Mouse (Mus musculus) liver, adult 2 months (tissue): Measurements from ENCODE around the gene 1700066M21Rik. TPM values are rescaled to one million over a fixed set of nuclear protein-coding genes. Genes with fewer than 3 reads are reported as not detected.

Experiments used
- DNase-seq: peaks from one replicate; pipeline ENCODE4 v3.0.0-alpha.2; 2011; ENCODE audit warnings: low read depth, low spot score; ENCODE audit errors: extremely low read depth
- H3K27ac ChIP-seq: fragments of 200-500 bp; replicated peaks from 2 replicates; pipeline ENCODE4 v1.5.1; 2012; ENCODE audit warnings: low read depth, mild to moderate bottlenecking, control low read depth, inconsistent platforms, low read length; ENCODE audit not compliant: insufficient read depth
- H3K27me3 ChIP-seq: fragments of 200-500 bp; 2 replicates; pipeline ENCODE4 v1.6.1; 2012; ENCODE audit warnings: mild to moderate bottlenecking, moderate library complexity, low read length, inconsistent platforms; ENCODE audit not compliant: control insufficient read depth, insufficient read depth
- H3K36me3 ChIP-seq: fragments of 200-500 bp; 2 replicates; pipeline ENCODE4 v1.6.1; 2012; ENCODE audit warnings: low read length, inconsistent platforms; ENCODE audit not compliant: control insufficient read depth, insufficient read depth
- H3K4me1 ChIP-seq: fragments of 200-500 bp; 2 replicates; pipeline ENCODE4 v1.6.1; 2011; ENCODE audit warnings: low read length; ENCODE audit not compliant: control insufficient read depth, insufficient read depth
- H3K4me3 ChIP-seq: fragments of 200-500 bp; 2 replicates; pipeline ENCODE4 v1.5.1; 2011; ENCODE audit warnings: low read depth, mild to moderate bottlenecking, control low read depth, low read length, moderate library complexity; ENCODE audit not compliant: insufficient read depth
- H3K79me2 ChIP-seq: fragments of 200-500 bp; 2 replicates; pipeline ENCODE4 v1.6.1; 2012; ENCODE audit warnings: inconsistent platforms, mild to moderate bottlenecking, low read length, moderate library complexity; ENCODE audit not compliant: control insufficient read depth, insufficient read depth
- H3K9ac ChIP-seq: fragments of 200-500 bp; 2 replicates; pipeline ENCODE4 v1.6.1; 2012; ENCODE audit warnings: low read depth, mild to moderate bottlenecking, control low read depth, inconsistent platforms, low read length
- CTCF ChIP-seq: fragments of 200-500 bp; IDR thresholded peaks from 2 replicates; pipeline ENCODE4 v1.5.1; 2011; ENCODE audit warnings: low read depth, low read length, control low read depth
- POLR2A ChIP-seq: fragments of 200-500 bp; IDR thresholded peaks from 2 replicates; pipeline ENCODE4 v1.6.1; 2011; ENCODE audit warnings: low read length, control low read depth; ENCODE audit not compliant: insufficient read depth; ENCODE audit errors: extremely low read depth
- WGBS: fragments of 180-500 bp; shearing (Covaris S2); methylation state at CpG from one replicate; pipeline ENCODE4 v1.1.7; 2018; 5-methylcytosine and 5-hydroxymethylcytosine counted together
- polyA plus RNA-seq: library from polyadenylated mRNA; depleted of rRNA; stranded (reverse); fragments of >200 nt; gene quantifications from 2 replicates; pipeline ENCODE4 v1.2.3, GENCODE M21; 2012
- total RNA-seq: library from RNA; depleted of rRNA; stranded (reverse); fragments of >200 nt; gene quantifications from 2 replicates; pipeline ENCODE4 v1.2.3, GENCODE M21; 2014

1700066M21Rik gene
- total and polyA plus RNA-seq, 2 experiments: 27.2 to 31.4 TPM

DNA sequence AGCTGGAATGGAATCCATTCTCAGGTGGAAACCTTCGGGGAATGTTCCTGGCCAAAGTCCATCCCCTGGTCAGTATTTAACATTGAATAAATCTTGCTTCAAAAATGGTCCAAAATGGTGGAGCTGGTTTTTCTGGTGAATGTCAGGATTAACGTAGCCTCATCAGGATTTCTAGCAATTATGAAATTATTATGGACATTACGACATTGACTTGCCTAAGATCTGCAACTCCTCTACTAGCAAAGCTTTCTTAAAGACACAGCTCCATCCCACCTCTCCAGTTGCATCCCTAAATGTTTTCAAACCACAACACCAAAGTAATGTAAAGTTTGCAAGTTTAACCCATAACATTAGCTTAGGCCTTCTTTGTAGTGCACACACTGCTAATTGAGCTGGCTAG is 10.0 kb upstream of the 1700066M21Rik start:
- 62% methylated on average over 3 of the region's 3 CpGs for WGBS
- H3K27ac ChIP-seq: no peak overlapping the region

DNA sequence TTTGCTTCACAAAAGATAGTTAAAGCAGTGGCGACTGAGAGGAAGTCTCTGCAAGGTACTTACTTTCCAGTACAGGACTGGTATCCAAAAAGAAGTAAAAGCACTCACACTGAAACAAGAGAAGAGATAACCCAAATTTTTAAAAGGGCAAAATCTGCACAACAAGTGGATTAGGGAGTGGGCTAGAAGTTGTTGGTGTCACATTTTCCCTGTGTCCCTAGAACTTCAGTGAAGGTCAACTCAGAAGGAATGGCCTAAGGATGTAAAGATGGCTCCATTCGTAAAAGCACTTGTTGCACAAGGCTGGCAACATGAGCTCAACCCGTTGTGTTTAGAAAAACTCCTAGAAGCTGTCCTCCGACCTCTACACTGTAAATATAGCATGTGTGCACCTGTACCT is 8.3 kb upstream of the 1700066M21Rik start:
- Histone ChIP-seq H3K4me1 (peaks cover 12% of the 10 kb centered on the region; the same call in 1 of the 2 replicates), H3K4me3 (no peak overlapping the region), H3K27me3 (no peaks in the 10 kb centered on the region), H3K27ac (no peak overlapping the region), H3K79me2 (no peaks in the 10 kb centered on the region), H3K9ac (no peak overlapping the region), H3K36me3 (no peaks in the 10 kb centered on the region)
- no peak for DNase-seq
- no peak for TF ChIP-seq POLR2A
- TF ChIP-seq CTCF: no peak
- WGBS: 69% methylated on average over 4 of the region's 4 CpGs

More for the DNA sequence above, 10.0 kb upstream of the 1700066M21Rik start:
- H3K4me3 ChIP-seq: no peak overlapping the region
- H3K9ac ChIP-seq: no peak overlapping the region
- TF ChIP-seq CTCF (no peak), POLR2A (no peak)
- no peak for DNase-seq
- no peaks in the 10 kb centered on the region for H3K36me3 ChIP-seq
- peaks cover 10% of the 10 kb centered on the region; the same call in 1 of the 2 replicates for H3K4me1 ChIP-seq
- no peaks in the 10 kb centered on the region for H3K79me2 ChIP-seq
- no peaks in the 10 kb centered on the region for H3K27me3 ChIP-seq

DNA sequence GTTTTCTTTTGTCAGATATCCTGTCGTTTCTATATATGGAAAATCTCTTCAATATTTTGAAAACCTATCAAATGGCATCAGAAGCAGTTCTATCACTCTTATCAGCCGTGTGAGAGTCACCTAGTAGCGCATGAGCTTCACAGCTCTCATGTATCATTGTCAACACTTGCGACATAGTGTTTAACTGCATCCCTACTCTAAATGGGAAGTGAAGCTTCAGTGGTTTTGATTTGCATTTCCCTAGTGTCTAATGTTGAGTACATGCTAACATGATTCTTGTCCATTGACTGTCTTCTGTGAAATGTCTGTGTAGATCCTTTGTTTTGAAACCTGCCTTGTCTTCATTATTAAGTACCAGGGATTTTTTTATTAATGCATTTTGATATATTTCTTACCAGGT is 7.0 kb upstream of the 1700066M21Rik start:
- no peaks in the 10 kb centered on the region for H3K79me2 ChIP-seq
- peaks cover 11% of the 10 kb centered on the region; the same call in 1 of the 2 replicates for H3K4me1 ChIP-seq
- TF ChIP-seq POLR2A (no peak), CTCF (no peak)
- no peak overlapping the region for H3K4me3 ChIP-seq
- no peak for DNase-seq
- H3K27ac ChIP-seq: no peak overlapping the region
- no peaks in the 10 kb centered on the region for H3K27me3 ChIP-seq
- WGBS: 60% methylated on average over 4 of the region's 4 CpGs
- no peaks in the 10 kb centered on the region for H3K36me3 ChIP-seq
- no peak overlapping the region for H3K9ac ChIP-seq

DNA sequence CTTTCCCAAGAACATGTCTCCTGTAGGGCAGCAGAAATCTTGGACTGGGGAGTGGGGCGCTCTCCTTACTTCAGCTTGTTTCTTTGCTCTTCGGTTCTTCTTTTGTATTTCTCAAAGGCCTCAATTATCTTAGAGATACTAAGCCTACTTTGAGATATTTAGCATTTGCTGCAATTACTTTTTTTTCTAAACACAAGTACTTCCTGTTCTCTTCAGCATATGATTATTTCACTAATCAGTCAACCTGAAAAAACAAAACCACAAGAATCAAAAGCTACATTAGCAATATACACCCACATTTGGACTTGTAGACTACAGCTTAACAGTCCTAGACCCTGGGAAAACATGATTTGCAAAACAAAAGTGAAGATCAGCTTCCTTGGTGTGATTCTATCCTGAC is 2.1 kb upstream of the 1700066M21Rik start:
- no peak overlapping the region for H3K9ac ChIP-seq
- TF ChIP-seq CTCF (no peak), POLR2A (no peak)
- DNase-seq: no peak
- no peaks in the 10 kb centered on the region for H3K27me3 ChIP-seq
- WGBS: 90% methylated on average over 2 of the region's 2 CpGs
- H3K36me3 ChIP-seq: peaks cover 3% of the 10 kb centered on the region; the same call in 1 of the 2 replicates
- H3K4me1 ChIP-seq: peaks cover 10% of the 10 kb centered on the region; the same call in 1 of the 2 replicates
- H3K79me2 ChIP-seq: peaks cover 8% of the 10 kb centered on the region; the same call in 1 of the 2 replicates
- H3K27ac ChIP-seq: no peak overlapping the region
- no peak overlapping the region for H3K4me3 ChIP-seq

DNA sequence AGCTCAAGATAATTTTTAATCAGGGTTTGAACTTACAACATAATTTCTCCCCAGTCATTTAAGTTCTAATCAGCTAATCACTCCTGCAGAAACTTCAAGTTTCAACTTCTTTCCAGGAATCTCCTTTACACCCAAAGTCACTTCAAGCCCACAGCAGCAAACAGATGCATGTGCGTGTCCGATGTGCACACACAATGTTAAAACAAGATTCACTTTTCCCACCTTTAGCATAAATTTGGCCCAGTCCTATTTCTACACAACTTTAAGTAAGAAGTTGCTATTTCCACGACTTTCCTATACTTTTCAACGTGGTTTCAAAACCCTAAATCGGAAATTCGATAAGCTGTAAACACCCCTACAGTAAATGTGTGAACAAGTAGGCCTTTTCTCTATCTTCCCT is 614 bp upstream of the 1700066M21Rik start:
- no peak for TF ChIP-seq POLR2A
- no peak for TF ChIP-seq CTCF
- Histone ChIP-seq H3K79me2 (peaks cover 8% of the 10 kb centered on the region; the same call in 1 of the 2 replicates), H3K4me3 (no peak overlapping the region), H3K27me3 (no peaks in the 10 kb centered on the region), H3K9ac (no peak overlapping the region), H3K36me3 (peaks cover 3% of the 10 kb centered on the region; the same call in 1 of the 2 replicates), H3K27ac (no peak overlapping the region), H3K4me1 (peaks cover 10% of the 10 kb centered on the region; the same call in 1 of the 2 replicates)
- WGBS: 75% methylated on average over 6 of the region's 6 CpGs
- DNase-seq: no peak

DNA sequence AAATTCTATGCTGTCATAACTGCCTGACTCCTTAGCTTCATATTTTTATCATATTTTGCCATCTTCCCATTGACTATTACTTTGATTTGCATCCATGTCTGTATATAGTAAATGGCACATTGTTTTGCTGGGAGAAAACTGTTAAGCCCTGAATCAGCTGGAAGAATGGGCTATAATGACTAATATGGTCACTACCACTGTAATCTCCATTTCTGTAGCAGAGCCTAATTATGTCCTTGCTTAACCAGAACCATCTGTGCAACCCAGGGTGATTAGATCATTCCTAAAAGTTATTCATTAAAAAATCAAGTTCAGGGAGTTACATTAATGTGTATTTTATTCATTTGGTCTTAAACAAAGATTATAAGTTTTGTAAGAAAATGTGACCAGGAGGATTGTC is 9.1 kb downstream of the 1700066M21Rik start:
- H3K27me3 ChIP-seq: no peaks in the 10 kb centered on the region
- no peak for DNase-seq

More for the DNA sequence above, 9.1 kb downstream of the 1700066M21Rik start:
- no peak for TF ChIP-seq CTCF
- no peak for TF ChIP-seq POLR2A
- Histone ChIP-seq H3K4me3 (no peak overlapping the region), H3K79me2 (no peaks in the 10 kb centered on the region; the same call in 1 of the 2 replicates), H3K9ac (no peak overlapping the region), H3K4me1 (peaks cover 9% of the 10 kb centered on the region; the same call in 1 of the 2 replicates), H3K27ac (no peak overlapping the region), H3K36me3 (peaks cover 6% of the 10 kb centered on the region)
